Mouse (Mus musculus) heart, postnatal 0 days (tissue): Measurements from ENCODE around the gene Cdk5rap1.

Experiments used
- CTCF ChIP-seq: IDR thresholded peaks from 2 replicates; pipeline ENCODE4 v1.5.1; 2016; ENCODE audit warnings: antibody characterized with exemption, control low read depth, low read depth
- EP300 ChIP-seq: IDR thresholded peaks from 2 replicates; pipeline ENCODE4 v1.6.1; 2016; ENCODE audit warnings: antibody characterized with exemption, low read depth

DNA sequence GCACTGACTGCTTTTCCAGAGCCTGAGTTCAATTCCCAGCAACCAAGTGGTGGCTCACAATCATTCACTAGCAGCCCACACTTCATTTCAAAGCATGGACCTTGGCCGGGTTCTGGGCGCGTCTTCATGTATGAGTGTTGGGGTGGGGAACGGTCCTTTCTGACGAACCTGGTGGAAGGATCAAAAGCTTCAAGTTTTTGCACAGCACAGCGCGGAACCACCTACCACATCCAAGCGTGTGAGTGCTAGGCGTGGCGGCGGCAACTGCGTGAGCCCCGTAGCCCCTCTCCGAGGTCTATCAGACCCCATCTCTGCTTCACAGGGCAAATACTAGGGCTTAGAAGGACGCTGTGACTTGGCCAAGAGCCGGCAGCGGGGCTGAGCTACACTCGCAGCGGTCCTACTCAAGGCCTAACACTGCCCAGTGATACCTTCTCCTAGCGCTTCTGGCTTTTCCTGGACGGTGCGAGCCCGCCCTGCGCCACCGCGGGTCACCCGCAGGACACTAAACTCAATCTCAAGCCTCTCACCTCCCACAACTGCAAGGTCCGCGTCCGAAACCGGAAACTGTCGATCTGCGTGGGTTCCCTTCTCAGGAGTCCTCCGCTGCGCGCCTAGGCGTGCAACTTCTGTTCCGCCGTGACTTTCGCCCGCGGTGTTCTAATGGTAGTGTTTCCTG is 520 bp downstream of the Cdk5rap1 start:
- TF ChIP-seq CTCF (no peak; the same call in 1 of the 2 replicates), EP300 (no peak)
